Mouse (Mus musculus): ENCODE data around the gene Egfl7. TPM values are rescaled to one million over a fixed set of nuclear protein-coding genes. Genes with fewer than 3 reads are reported as not detected.

Egfl7 gene
- 58.4 and 63.7 TPM in 2 replicates for polyA plus RNA-seq (2014; fragmentation: Nextera tagmentation; extraction: Ambion mirVana)

GRCm38 (mm10) chr2:26579714-26580113 is at the start of gene Egfl7:
Egfl7 (plus strand) TSS chr2:26580014.
- Histone ChIP-seq H3K9me3 (ENCODE audit: control insufficient read depth, low read length) (no peaks in the 10 kb centered on the region), H3K4me1 (replicated peaks; ENCODE audit: control insufficient read depth, insufficient read depth, low read length) (no peaks in the 10 kb centered on the region; the same call in 1 of the 2 replicates), H3K36me3 (ENCODE audit: control insufficient read depth, insufficient read depth, low read length) (no peaks in the 10 kb centered on the region), H3K4me3 (ENCODE audit: low read depth, low read length) (no peak within 1 kb of the TSS), H3K27me3 (ENCODE audit: control insufficient read depth, insufficient read depth, low read length) (no peaks in the 10 kb centered on the region), H3K9ac (ENCODE audit: low read length) (no peak within 1 kb of the TSS), H3K4me2 (ENCODE audit: low read depth, low read length, severe bottlenecking) (no peak within 1 kb of the TSS), H3K27ac (ENCODE audit: low read depth, low read length) (no peak within 1 kb of the TSS)
- ATAC-seq (replicated peaks; ENCODE audit: low FRiP score) (no peak), DNase-seq (ENCODE audit: low spot score) (no peak)
- WGBS: 100% methylated on average over 1 of the region's 1 CpGs

GRCm38 (mm10) chr2:26531829-26532228 is 48.0 kb upstream of the Egfl7 start:
- H3K36me3 ChIP-seq (ENCODE audit: control insufficient read depth, insufficient read depth, low read length): no peaks in the 10 kb centered on the region
- H3K9ac ChIP-seq (ENCODE audit: low read length): no peak overlapping the region
- no peak overlapping the region for H3K4me3 ChIP-seq (ENCODE audit: low read depth, low read length)
- no peaks in the 10 kb centered on the region for H3K27me3 ChIP-seq (ENCODE audit: control insufficient read depth, insufficient read depth, low read length)
- no peak for DNase-seq (ENCODE audit: low spot score)
- WGBS: 75% methylated on average over 6 of the region's 6 CpGs
- no peak for ATAC-seq (replicated peaks; ENCODE audit: low FRiP score)
- no peak overlapping the region for H3K4me2 ChIP-seq (ENCODE audit: low read depth, low read length, severe bottlenecking)
- H3K4me1 ChIP-seq (replicated peaks; ENCODE audit: control insufficient read depth, insufficient read depth, low read length): peaks cover 14% of the 10 kb centered on the region
- no peak overlapping the region for H3K27ac ChIP-seq (ENCODE audit: low read depth, low read length)
- no peaks in the 10 kb centered on the region for H3K9me3 ChIP-seq (ENCODE audit: control insufficient read depth, low read length)

- Histone ChIP-seq H3K9ac (ENCODE audit: low read length) (no peak overlapping the region; the same call in 1 of the 2 replicates), H3K4me3 (ENCODE audit: low read depth, low read length) (no peak overlapping the region), H3K36me3 (ENCODE audit: control insufficient read depth, insufficient read depth, low read length) (no peaks in the 10 kb centered on the region), H3K4me2 (ENCODE audit: low read depth, low read length, severe bottlenecking) (no peak overlapping the region), H3K27ac (ENCODE audit: low read depth, low read length) (peak overlapping the region; percentile 63; the same call in 1 of the 2 replicates), H3K9me3 (ENCODE audit: control insufficient read depth, low read length) (no peaks in the 10 kb centered on the region), H3K27me3 (ENCODE audit: control insufficient read depth, insufficient read depth, low read length) (no peaks in the 10 kb centered on the region), H3K4me1 (replicated peaks; ENCODE audit: control insufficient read depth, insufficient read depth, low read length) (peaks cover 13% of the 10 kb centered on the region)
- no peak for DNase-seq (ENCODE audit: low spot score)
- ATAC-seq (replicated peaks; ENCODE audit: low FRiP score): peak; percentile 39; the same call in 1 of the 2 replicates
- 37% methylated on average over 5 of the region's 5 CpGs for WGBS
Measured at GRCm38 (mm10) chr2:26533249-26533648, 46.6 kb upstream of the Egfl7 start.

- ATAC-seq (replicated peaks; ENCODE audit: low FRiP score) (no peak), DNase-seq (ENCODE audit: low spot score) (no peak)
- H3K4me3 ChIP-seq (ENCODE audit: low read depth, low read length): no peak overlapping the region
- no peak overlapping the region for H3K27ac ChIP-seq (ENCODE audit: low read depth, low read length)
- H3K4me1 ChIP-seq (replicated peaks; ENCODE audit: control insufficient read depth, insufficient read depth, low read length): peaks cover 13% of the 10 kb centered on the region
- WGBS: 65% methylated on average over 3 of the region's 3 CpGs
- no peaks in the 10 kb centered on the region for H3K27me3 ChIP-seq (ENCODE audit: control insufficient read depth, insufficient read depth, low read length)
- no peaks in the 10 kb centered on the region for H3K9me3 ChIP-seq (ENCODE audit: control insufficient read depth, low read length)
- H3K36me3 ChIP-seq (ENCODE audit: control insufficient read depth, insufficient read depth, low read length): no peaks in the 10 kb centered on the region
- H3K9ac ChIP-seq (ENCODE audit: low read length): no peak overlapping the region
- no peak overlapping the region for H3K4me2 ChIP-seq (ENCODE audit: low read depth, low read length, severe bottlenecking)
Measured at GRCm38 (mm10) chr2:26534161-26534560, 45.7 kb upstream of the Egfl7 start.

- H3K9ac ChIP-seq (ENCODE audit: low read length): no peak overlapping the region
- no peak overlapping the region for H3K27ac ChIP-seq (ENCODE audit: low read depth, low read length)
- peaks cover 13% of the 10 kb centered on the region for H3K4me1 ChIP-seq (replicated peaks; ENCODE audit: control insufficient read depth, insufficient read depth, low read length)
- H3K9me3 ChIP-seq (ENCODE audit: control insufficient read depth, low read length): no peaks in the 10 kb centered on the region
- DNase-seq (ENCODE audit: low spot score) (no peak), ATAC-seq (replicated peaks; ENCODE audit: low FRiP score) (no peak)
- no peak overlapping the region for H3K4me2 ChIP-seq (ENCODE audit: low read depth, low read length, severe bottlenecking)
- no peaks in the 10 kb centered on the region for H3K27me3 ChIP-seq (ENCODE audit: control insufficient read depth, insufficient read depth, low read length)
- no peaks in the 10 kb centered on the region for H3K36me3 ChIP-seq (ENCODE audit: control insufficient read depth, insufficient read depth, low read length)
- 86% methylated on average over 2 of the region's 2 CpGs for WGBS
- H3K4me3 ChIP-seq (ENCODE audit: low read depth, low read length): no peak overlapping the region
Measured at GRCm38 (mm10) chr2:26534616-26535015, 45.2 kb upstream of the Egfl7 start.

DNA sequence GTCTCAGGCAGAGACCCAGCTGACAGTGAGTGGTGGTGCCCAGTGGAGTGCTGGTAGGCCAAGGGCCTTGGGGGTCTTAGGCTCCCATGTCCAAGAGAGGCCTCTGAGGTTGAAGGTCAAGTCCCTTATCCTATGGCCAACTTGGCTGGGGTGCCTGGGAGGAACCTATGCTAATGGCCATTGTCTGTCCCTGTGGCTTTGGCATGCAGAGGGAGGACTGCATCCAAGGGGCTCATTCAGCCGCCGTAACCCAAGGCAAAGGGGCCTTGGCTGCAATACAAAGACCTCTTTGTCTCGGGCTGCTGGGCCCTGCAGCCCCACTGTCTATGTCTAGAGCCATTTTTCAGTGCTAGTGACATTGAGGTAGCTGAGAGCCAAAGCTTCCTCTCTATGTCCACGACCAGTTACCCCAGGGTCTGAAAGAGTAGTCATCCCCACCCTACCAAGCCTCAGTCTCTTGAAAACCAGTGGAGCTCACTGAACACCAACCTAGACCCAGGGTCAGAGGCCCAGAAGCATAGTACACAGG is 44.2 kb upstream of the Egfl7 start:
- WGBS: 14% methylated on average over 4 of the region's 4 CpGs
- ATAC-seq (replicated peaks; ENCODE audit: low FRiP score): 0 out of 2 replicates have a peak, but pooled peaks have one; percentile 29
- peaks cover 14% of the 10 kb centered on the region for H3K4me1 ChIP-seq (replicated peaks; ENCODE audit: control insufficient read depth, insufficient read depth, low read length)

DNA sequence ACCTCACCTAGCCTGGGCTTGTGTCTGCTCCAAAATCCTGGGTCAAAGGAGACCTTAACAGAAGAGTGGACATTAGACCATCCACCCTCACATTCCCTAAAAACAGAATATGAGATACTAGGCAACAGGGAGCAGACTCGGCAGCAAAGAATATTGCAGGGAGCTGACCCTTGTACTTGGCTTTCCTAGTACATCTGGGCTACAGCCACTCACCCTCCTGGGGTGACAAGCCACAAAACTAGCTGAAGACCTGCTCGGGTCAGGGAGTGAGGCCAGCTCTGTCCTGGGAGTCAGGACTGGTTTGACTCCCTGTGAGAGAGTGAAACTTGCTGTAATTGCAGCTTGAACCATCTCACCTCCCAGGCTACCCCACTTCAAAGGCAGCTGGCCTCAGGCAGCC is 40.3 kb upstream of the Egfl7 start:
- DNase-seq (ENCODE audit: low spot score) (no peak), ATAC-seq (replicated peaks; ENCODE audit: low FRiP score) (no peak)
- WGBS: 85% methylated on average over 2 of the region's 2 CpGs
- Histone ChIP-seq H3K36me3 (ENCODE audit: control insufficient read depth, insufficient read depth, low read length) (no peaks in the 10 kb centered on the region), H3K4me2 (ENCODE audit: low read depth, low read length, severe bottlenecking) (no peak overlapping the region), H3K4me3 (ENCODE audit: low read depth, low read length) (no peak overlapping the region), H3K9me3 (ENCODE audit: control insufficient read depth, low read length) (no peaks in the 10 kb centered on the region), H3K27ac (ENCODE audit: low read depth, low read length) (no peak overlapping the region), H3K4me1 (replicated peaks; ENCODE audit: control insufficient read depth, insufficient read depth, low read length) (peaks cover 12% of the 10 kb centered on the region), H3K27me3 (ENCODE audit: control insufficient read depth, insufficient read depth, low read length) (no peaks in the 10 kb centered on the region), H3K9ac (ENCODE audit: low read length) (no peak overlapping the region)

More for the DNA sequence above, 44.2 kb upstream of the Egfl7 start:
- H3K9me3 ChIP-seq (ENCODE audit: control insufficient read depth, low read length): no peaks in the 10 kb centered on the region
- DNase-seq (ENCODE audit: low spot score): peak; percentile 67
- H3K36me3 ChIP-seq (ENCODE audit: control insufficient read depth, insufficient read depth, low read length): no peaks in the 10 kb centered on the region
- H3K27ac ChIP-seq (ENCODE audit: low read depth, low read length): peak overlapping the region; percentile 54; the same call in 1 of the 2 replicates
- no peak overlapping the region for H3K4me3 ChIP-seq (ENCODE audit: low read depth, low read length)
- H3K27me3 ChIP-seq (ENCODE audit: control insufficient read depth, insufficient read depth, low read length): no peaks in the 10 kb centered on the region
- no peak overlapping the region for H3K9ac ChIP-seq (ENCODE audit: low read length)
- H3K4me2 ChIP-seq (ENCODE audit: low read depth, low read length, severe bottlenecking): no peak overlapping the region

DNA sequence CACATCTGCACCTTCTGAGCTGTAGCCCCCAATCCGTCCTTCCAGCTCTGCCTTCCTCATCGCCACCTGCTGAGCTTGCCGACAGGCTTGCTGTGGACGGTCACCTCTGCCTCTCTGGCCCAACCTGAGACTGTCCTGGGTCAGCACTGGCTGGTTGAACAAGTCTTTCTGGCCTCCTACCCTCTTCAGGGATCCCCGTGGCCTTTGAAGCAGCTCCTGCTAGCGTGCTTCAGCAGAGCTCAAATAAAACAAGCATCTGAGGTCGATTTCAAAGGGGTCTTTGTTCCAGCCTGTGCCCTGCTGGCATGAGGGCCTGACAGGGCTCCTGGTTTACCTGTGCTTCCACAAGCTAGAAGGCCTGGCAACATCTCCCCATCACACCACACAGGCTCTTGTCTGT is 39.1 kb upstream of the Egfl7 start:
- Histone ChIP-seq H3K27ac (ENCODE audit: low read depth, low read length) (no peak overlapping the region), H3K9ac (ENCODE audit: low read length) (no peak overlapping the region), H3K36me3 (ENCODE audit: control insufficient read depth, insufficient read depth, low read length) (no peaks in the 10 kb centered on the region), H3K9me3 (ENCODE audit: control insufficient read depth, low read length) (no peaks in the 10 kb centered on the region), H3K4me2 (ENCODE audit: low read depth, low read length, severe bottlenecking) (no peak overlapping the region), H3K4me3 (ENCODE audit: low read depth, low read length) (no peak overlapping the region), H3K4me1 (replicated peaks; ENCODE audit: control insufficient read depth, insufficient read depth, low read length) (peaks cover 6% of the 10 kb centered on the region), H3K27me3 (ENCODE audit: control insufficient read depth, insufficient read depth, low read length) (no peaks in the 10 kb centered on the region)
- ATAC-seq (replicated peaks; ENCODE audit: low FRiP score) (no peak), DNase-seq (ENCODE audit: low spot score) (no peak)
- 24% methylated on average over 7 of the region's 7 CpGs for WGBS

Data from forebrain, embryonic 11.5 days (tissue).